Mouse (Mus musculus) ES-Bruce4 (cell line): ENCODE results near the gene Gss. TPM values are rescaled to one million over a fixed set of nuclear protein-coding genes. Genes with fewer than 3 reads are reported as not detected.

Experiments
- H3K27ac ChIP-seq: 2 replicates; pipeline ENCODE4 v1.5.1; 2012; ENCODE audit warnings: low read length, inconsistent platforms; ENCODE audit not compliant: insufficient read depth
- H3K27me3 ChIP-seq: 2 replicates; pipeline ENCODE4 v1.6.1; 2012; ENCODE audit warnings: mild to moderate bottlenecking, low read length, inconsistent platforms; ENCODE audit not compliant: control insufficient read depth, poor library complexity, insufficient read depth, severe bottlenecking
- H3K36me3 ChIP-seq: 2 replicates; pipeline ENCODE4 v1.6.1; 2012; ENCODE audit warnings: inconsistent platforms, mild to moderate bottlenecking, low read length, moderate library complexity; ENCODE audit not compliant: control insufficient read depth, poor library complexity, insufficient read depth, severe bottlenecking
- H3K4me1 ChIP-seq: one replicate; pipeline ENCODE4 v1.8.1; 2011; ENCODE audit warnings: low read length; ENCODE audit not compliant: control insufficient read depth, insufficient read depth
- H3K4me3 ChIP-seq: 2 replicates; pipeline ENCODE4 v1.5.1; 2011; ENCODE audit warnings: low read depth, mild to moderate bottlenecking, low read length
- H3K9ac ChIP-seq: 2 replicates; pipeline ENCODE4 v1.6.1; 2012; ENCODE audit warnings: low read depth, mild to moderate bottlenecking, inconsistent platforms; ENCODE audit not compliant: poor library complexity, severe bottlenecking
- H3K9me3 ChIP-seq: replicated peaks from 2 replicates; pipeline ENCODE4 v1.6.1; 2012; ENCODE audit warnings: mild to moderate bottlenecking, low read length, inconsistent platforms; ENCODE audit not compliant: control insufficient read depth, poor library complexity, insufficient read depth, severe bottlenecking
- CTCF ChIP-seq: IDR thresholded peaks from one replicate; pipeline ENCODE4 v1.8.1; 2011; ENCODE audit warnings: low read depth, low read length
- EP300 ChIP-seq: IDR thresholded peaks from 2 replicates; pipeline ENCODE4 v1.6.1; 2011; ENCODE audit warnings: low read depth, low read length; ENCODE audit not compliant: insufficient read depth
- POLR2A ChIP-seq: IDR thresholded peaks from one replicate; pipeline ENCODE4 v1.8.1; 2011; ENCODE audit warnings: low read length; ENCODE audit not compliant: insufficient read depth
- polyA plus RNA-seq: library from polyadenylated mRNA; stranded (reverse); fragments of >200 nt; gene quantifications from 2 replicates; pipeline ENCODE4 v1.2.4, GENCODE M21; 2011; ENCODE audit warnings: low read depth; ENCODE audit not compliant: missing spikeins, insufficient read depth, insufficient read length

Gss gene
- polyA plus RNA-seq, 1 experiment = 14.8 TPM

GRCm38 (mm10) chr2:155588136-155588535 is 4.5 kb downstream of the Gss start:
- no peak overlapping the region for H3K9ac ChIP-seq
- H3K36me3 ChIP-seq = no peaks in the 10 kb centered on the region

GRCm38 (mm10) chr2:155585486-155585885 is 7.1 kb downstream of the Gss start:
- H3K27me3 ChIP-seq = no peaks in the 10 kb centered on the region
- no peak overlapping the region for H3K9ac ChIP-seq
- no peaks in the 10 kb centered on the region for H3K9me3 ChIP-seq
- H3K4me1 ChIP-seq = peaks cover 2% of the 10 kb centered on the region
- no peak overlapping the region for H3K4me3 ChIP-seq
- H3K27ac ChIP-seq = no peak overlapping the region
- TF ChIP-seq EP300 = no peak
- TF ChIP-seq POLR2A = no peak
- TF ChIP-seq CTCF = no peak
- H3K36me3 ChIP-seq = no peaks in the 10 kb centered on the region

More at GRCm38 (mm10) chr2:155588136-155588535, 4.5 kb downstream of the Gss start:
- Histone ChIP-seq H3K9me3 (no peaks in the 10 kb centered on the region), H3K27ac (no peak overlapping the region), H3K27me3 (no peaks in the 10 kb centered on the region), H3K4me1 (peaks cover 2% of the 10 kb centered on the region), H3K4me3 (no peak overlapping the region)
- TF ChIP-seq CTCF (no peak), POLR2A (no peak), EP300 (no peak)

GRCm38 (mm10) chr2:155585082-155585481 is 7.5 kb downstream of the Gss start:
- TF ChIP-seq CTCF (no peak), POLR2A (no peak), EP300 (no peak)
- H3K9ac ChIP-seq = no peak overlapping the region
- no peaks in the 10 kb centered on the region for H3K36me3 ChIP-seq
- no peaks in the 10 kb centered on the region for H3K9me3 ChIP-seq
- H3K4me1 ChIP-seq = peaks cover 2% of the 10 kb centered on the region
- no peak overlapping the region for H3K4me3 ChIP-seq
- no peak overlapping the region for H3K27ac ChIP-seq
- H3K27me3 ChIP-seq = no peaks in the 10 kb centered on the region

- no peak overlapping the region for H3K4me3 ChIP-seq
- H3K27me3 ChIP-seq = no peaks in the 10 kb centered on the region
- H3K27ac ChIP-seq = no peak overlapping the region
- no peaks in the 10 kb centered on the region for H3K36me3 ChIP-seq
- H3K9ac ChIP-seq = no peak overlapping the region
- H3K4me1 ChIP-seq = no peaks in the 10 kb centered on the region
- TF ChIP-seq CTCF (peak; percentile 85), POLR2A (no peak), EP300 (no peak)
- H3K9me3 ChIP-seq = no peaks in the 10 kb centered on the region
Observed at GRCm38 (mm10) chr2:155583927-155584530, 8.6 kb downstream of the Gss start.

GRCm38 (mm10) chr2:155582996-155583395 is 9.6 kb downstream of the Gss start:
- no peaks in the 10 kb centered on the region for H3K27me3 ChIP-seq
- H3K4me1 ChIP-seq = no peaks in the 10 kb centered on the region
- no peaks in the 10 kb centered on the region for H3K36me3 ChIP-seq
- no peaks in the 10 kb centered on the region for H3K9me3 ChIP-seq
- no peak overlapping the region for H3K4me3 ChIP-seq
- no peak overlapping the region for H3K27ac ChIP-seq
- H3K9ac ChIP-seq = no peak overlapping the region
- TF ChIP-seq CTCF (no peak), POLR2A (no peak), EP300 (no peak)

- H3K27me3 ChIP-seq = no peaks in the 10 kb centered on the region
- H3K4me3 ChIP-seq = no peak overlapping the region
- no peaks in the 10 kb centered on the region for H3K9me3 ChIP-seq
- no peaks in the 10 kb centered on the region for H3K4me1 ChIP-seq
- H3K36me3 ChIP-seq = no peaks in the 10 kb centered on the region
- H3K27ac ChIP-seq = no peak overlapping the region
- H3K9ac ChIP-seq = no peak overlapping the region
- TF ChIP-seq POLR2A (no peak), EP300 (no peak), CTCF (no peak)
Observed at GRCm38 (mm10) chr2:155582384-155582995, 10.1 kb downstream of the Gss start.
